Mouse (Mus musculus) layer of hippocampus, postnatal 14 days (tissue): Measurements from ENCODE around the gene Pcsk5. TPM values are rescaled to one million over a fixed set of nuclear protein-coding genes. Genes with fewer than 3 reads are reported as not detected.

Experiments used
- DNase-seq, 2 experiments: peaks; one replicate each; pipeline ENCODE4 v3.0.0; 2021 to 2022; ENCODE audit warnings: low spot score in 2 of 2, mixed read lengths in 1 of 2
- total RNA-seq, 2 experiments: library from RNA; stranded (reverse); gene quantifications; 2 replicates each; pipeline ENCODE4 v1.2.3; 2021

Pcsk5 gene
- total RNA-seq, 2 experiments from 2014 or later = 11.3 to 12.5 TPM

GRCm38 (mm10) chr19:17748331-17748730 is 89.1 kb downstream of the Pcsk5 start:
- DNase-seq = no peak

- peak; percentile 12 to 87 for DNase-seq
Observed at GRCm38 (mm10) chr19:17745380-17745779, 92.1 kb downstream of the Pcsk5 start.

GRCm38 (mm10) chr19:17744474-17745069 is 92.9 kb downstream of the Pcsk5 start:
- DNase-seq = no peak

GRCm38 (mm10) chr19:17741465-17741864 is 96.0 kb downstream of the Pcsk5 start:
- DNase-seq = no peak

GRCm38 (mm10) chr19:17732676-17733277 is 104.7 kb downstream of the Pcsk5 start:
- no peak for DNase-seq

- peak; percentile 7 to 25 for DNase-seq
Observed at GRCm38 (mm10) chr19:17717066-17717465, 120.4 kb downstream of the Pcsk5 start.

GRCm38 (mm10) chr19:17715281-17715955 is 122.0 kb downstream of the Pcsk5 start:
- DNase-seq = no peak

- no peak for DNase-seq
Observed at GRCm38 (mm10) chr19:17691626-17692025, 145.8 kb downstream of the Pcsk5 start.

- DNase-seq = no peak
Observed at GRCm38 (mm10) chr19:17678371-17678770, 159.1 kb downstream of the Pcsk5 start.

- no peak for DNase-seq
Observed at GRCm38 (mm10) chr19:17662676-17663075, 174.8 kb downstream of the Pcsk5 start.

- no peak for DNase-seq
Observed at GRCm38 (mm10) chr19:17662271-17662670, 175.2 kb downstream of the Pcsk5 start.

- DNase-seq = no peak
Observed at GRCm38 (mm10) chr19:17659321-17659720, 178.1 kb downstream of the Pcsk5 start.

- DNase-seq = no peak
Observed at GRCm38 (mm10) chr19:17650831-17651502, 186.5 kb downstream of the Pcsk5 start.

GRCm38 (mm10) chr19:17649967-17650366 is 187.5 kb downstream of the Pcsk5 start:
- no peak for DNase-seq

- no peak for DNase-seq
Observed at GRCm38 (mm10) chr19:17643128-17643797, 194.2 kb downstream of the Pcsk5 start.

GRCm38 (mm10) chr19:17635984-17636383 is 201.4 kb downstream of the Pcsk5 start:
- DNase-seq = no peak

GRCm38 (mm10) chr19:17615646-17616045 is 221.8 kb downstream of the Pcsk5 start:
- DNase-seq = no peak

- no peak for DNase-seq
Observed at GRCm38 (mm10) chr19:17606510-17606909, 230.9 kb downstream of the Pcsk5 start.

- DNase-seq = no peak
Observed at GRCm38 (mm10) chr19:17606093-17606492, 231.3 kb downstream of the Pcsk5 start.

GRCm38 (mm10) chr19:17603322-17603721 is 234.1 kb downstream of the Pcsk5 start:
- DNase-seq = peak; percentile 55 to 85

GRCm38 (mm10) chr19:17600347-17600746 is 237.1 kb downstream of the Pcsk5 start:
- no peak for DNase-seq
